Mouse (Mus musculus): Measurements from ENCODE around the gene Gm28576. TPM values are rescaled to one million over a fixed set of nuclear protein-coding genes. Genes with fewer than 3 reads are reported as not detected.
"Not testable (repeated sequence)": the region's sequence is repeated elsewhere in the genome, so short reads cannot be mapped to it uniquely, and the experiment has no call there.

Gene Gm28576
- not detected in 2 replicates for polyA plus RNA-seq (2015; fragmentation: Nextera tagmentation; extraction: Ambion mirVana)

GRCm38 (mm10) chrY:7722641-7723040 lies at the start of gene Gm28576:
Gm28576 (plus strand) TSS chrY:7722941.
- not testable (repeated sequence) for H3K4me2 ChIP-seq (replicated peaks); H3K4me3 ChIP-seq; H3K9ac ChIP-seq (replicated peaks); H3K9me3 ChIP-seq; H3K27me3 ChIP-seq; H3K27ac ChIP-seq (replicated peaks); H3K36me3 ChIP-seq; H3K4me1 ChIP-seq; ATAC-seq (replicated peaks)
- no CpG with 5 or more reads among the region's 8 CpGs for WGBS

Other genes starting within 250 kb of the Gm28576 start
- gene Gm20826, start 84.5 kb upstream of the Gm28576 start, polyA plus RNA-seq (2015; fragmentation: Nextera tagmentation; extraction: Ambion mirVana) = 0.04 TPM in 1 of 2 replicates, not detected in the other